Mouse (Mus musculus) MEL (cell line): ENCODE data around the gene Mpnd. TPM values are rescaled to one million over a fixed set of nuclear protein-coding genes. Genes with fewer than 3 reads are reported as not detected.

ENCODE experiments used
- DNase-seq: peaks from one replicate; pipeline ENCODE4 v3.0.0; 2011; ENCODE audit warnings: low read depth, low spot score
- H3K27ac ChIP-seq: 2 replicates; pipeline ENCODE4 v1.5.1; 2012; ENCODE audit warnings: low read depth, mild to moderate bottlenecking, control low read depth, low read length, moderate library complexity; ENCODE audit not compliant: control insufficient read depth
- H3K27me3 ChIP-seq, 2 experiments: fragments of 150-350 bp in 1 of 2; sonication (generic) in 1 of 2; 2 replicates each; pipeline ENCODE4 v1.6.1; 2012; ENCODE audit warnings: low read length in 2 of 2, mild to moderate bottlenecking in 2 of 2, improper control_type of control experiment in 1 of 2, moderate library complexity in 1 of 2; ENCODE audit not compliant: insufficient read depth in 2 of 2, control insufficient read depth in 1 of 2
- H3K36me3 ChIP-seq, 2 experiments: 2 replicates each; pipeline ENCODE4 v1.6.1; 2012 to 2014; ENCODE audit warnings: low read length in 2 of 2, improper control_type of control experiment in 1 of 2, inconsistent platforms in 1 of 2, mild to moderate bottlenecking in 1 of 2; ENCODE audit not compliant: insufficient read depth in 2 of 2, control insufficient read depth in 1 of 2
- H3K4me1 ChIP-seq, 2 experiments: fragments of 150-350 bp in 1 of 2; sonication (generic) in 1 of 2; 2 replicates each; pipeline ENCODE4 v1.6.1; 2012; ENCODE audit warnings: low read length in 2 of 2, improper control_type of control experiment in 1 of 2, mild to moderate bottlenecking in 1 of 2; ENCODE audit not compliant: insufficient read depth in 2 of 2, control insufficient read depth in 1 of 2
- H3K4me3 ChIP-seq, 2 experiments: fragments of 150-350 bp in 1 of 2; sonication (generic) in 1 of 2; 2 replicates each; pipeline ENCODE4 v1.5.1; 2012; ENCODE audit warnings: low read depth in 2 of 2, low read length in 2 of 2, mild to moderate bottlenecking in 2 of 2, moderate library complexity in 2 of 2, control low read depth in 1 of 2, improper control_type of control experiment in 1 of 2; ENCODE audit not compliant: control insufficient read depth in 1 of 2, insufficient read depth in 1 of 2
- H3K79me2 ChIP-seq: 2 replicates; pipeline ENCODE4 v1.6.1; 2012; ENCODE audit warnings: mild to moderate bottlenecking, low read length, moderate library complexity; ENCODE audit not compliant: control insufficient read depth, poor library complexity, insufficient read depth
- H3K9ac ChIP-seq: 2 replicates; pipeline ENCODE4 v1.6.1; 2012; ENCODE audit warnings: low read depth, mild to moderate bottlenecking, control low read depth, low read length, moderate library complexity; ENCODE audit not compliant: control insufficient read depth, poor library complexity, severe bottlenecking
- H3K9me3 ChIP-seq: fragments of 150-350 bp; sonication (generic); replicated peaks from 2 replicates; pipeline ENCODE4 v1.6.1; 2012; ENCODE audit warnings: mild to moderate bottlenecking, low read length, improper control_type of control experiment, moderate library complexity; ENCODE audit not compliant: insufficient read depth
- BHLHE40 ChIP-seq: IDR thresholded peaks from 2 replicates; pipeline ENCODE4 v1.6.1; 2012; ENCODE audit warnings: low read depth, mild to moderate bottlenecking, inconsistent platforms, low read length, improper control_type of control experiment, borderline replicate concordance
- CTCF ChIP-seq, 3 experiments: IDR thresholded peaks in 2 of 3; conservative IDR thresholded peaks in 1 of 3; 2 replicates each; pipeline ENCODE4 v1.5.1; 2011 to 2012; ENCODE audit warnings: low read length in 3 of 3, low read depth in 2 of 3, mild to moderate bottlenecking in 2 of 3, improper control_type of control experiment in 1 of 3, inconsistent platforms in 1 of 3, mixed read lengths in 1 of 3, moderate library complexity in 1 of 3; ENCODE audit not compliant: control insufficient read depth in 1 of 3, insufficient read depth in 1 of 3, poor library complexity in 1 of 3, severe bottlenecking in 1 of 3
- HCFC1 ChIP-seq: IDR thresholded peaks from 2 replicates; pipeline ENCODE4 v1.6.1; 2012; ENCODE audit warnings: low read depth, mild to moderate bottlenecking, inconsistent platforms, low read length, improper control_type of control experiment, moderate library complexity
- MAX ChIP-seq: IDR thresholded peaks from 2 replicates; pipeline ENCODE4 v1.6.1; 2011; ENCODE audit warnings: low read length, improper control_type of control experiment
- NRF1 ChIP-seq: IDR thresholded peaks from 2 replicates; pipeline ENCODE4 v1.6.1; 2014; ENCODE audit warnings: low read depth, mild to moderate bottlenecking, inconsistent platforms, low read length, improper control_type of control experiment, moderate library complexity; ENCODE audit not compliant: poor library complexity, insufficient read depth, severe bottlenecking
- POLR2A ChIP-seq, 2 experiments: IDR thresholded peaks; 2 replicates each; pipeline ENCODE4 v1.6.1; 2011 to 2012; ENCODE audit warnings: low read length in 2 of 2, mild to moderate bottlenecking in 2 of 2, control low read depth in 1 of 2, improper control_type of control experiment in 1 of 2, low read depth in 1 of 2, moderate library complexity in 1 of 2; ENCODE audit not compliant: control insufficient read depth in 1 of 2, insufficient read depth in 1 of 2, poor library complexity in 1 of 2
- POLR2AphosphoS5 ChIP-seq: IDR thresholded peaks from 2 replicates; pipeline ENCODE4 v1.6.1; 2012; ENCODE audit warnings: low read depth, borderline replicate concordance, mild to moderate bottlenecking, inconsistent platforms, low read length, moderate library complexity, mixed read lengths
- RAD21 ChIP-seq: IDR thresholded peaks from 2 replicates; pipeline ENCODE4 v1.6.1; 2011; ENCODE audit warnings: mild to moderate bottlenecking, low read depth, low read length, improper control_type of control experiment
- RCOR1 ChIP-seq: IDR thresholded peaks from 2 replicates; pipeline ENCODE4 v1.6.1; 2012; ENCODE audit warnings: low read depth, mild to moderate bottlenecking, inconsistent platforms, low read length, improper control_type of control experiment
- SIN3A ChIP-seq: IDR thresholded peaks from 2 replicates; pipeline ENCODE4 v1.6.1; 2012; ENCODE audit warnings: low read length, improper control_type of control experiment, inconsistent platforms
- SMC3 ChIP-seq: IDR thresholded peaks from 2 replicates; pipeline ENCODE4 v1.6.1; 2011; ENCODE audit warnings: low read depth, low read length, improper control_type of control experiment
- TCF12 ChIP-seq: IDR thresholded peaks from 2 replicates; pipeline ENCODE4 v1.6.1; 2014; ENCODE audit warnings: low read depth, mild to moderate bottlenecking, inconsistent platforms, low read length, improper control_type of control experiment, moderate library complexity
- USF2 ChIP-seq, 2 experiments: IDR thresholded peaks; 2 replicates each; pipeline ENCODE4 v1.6.1; 2011 to 2012; ENCODE audit warnings: improper control_type of control experiment in 2 of 2, low read length in 2 of 2, borderline replicate concordance in 1 of 2, inconsistent platforms in 1 of 2, low read depth in 1 of 2, mild to moderate bottlenecking in 1 of 2; ENCODE audit not compliant: insufficient read depth in 1 of 2
- ZC3H11A ChIP-seq: IDR thresholded peaks from 2 replicates; pipeline ENCODE4 v1.6.1; 2012; ENCODE audit warnings: low read depth, mild to moderate bottlenecking, inconsistent platforms, low read length, improper control_type of control experiment
- ZNF384 ChIP-seq: IDR thresholded peaks from 2 replicates; pipeline ENCODE4 v1.6.1; 2012; ENCODE audit warnings: low read depth, mild to moderate bottlenecking, inconsistent platforms, low read length, improper control_type of control experiment
- polyA plus RNA-seq, 2 experiments: library from polyadenylated mRNA; stranded (reverse) in 1 of 2; unstranded in 1 of 2; fragments of >175 nt in 1 of 2; fragments of >200 nt in 1 of 2; gene quantifications; 2 replicates each; pipeline versions ENCODE4 v1.2.1 to v1.2.4; 2012; ENCODE audit warnings: low replicate concordance in 2 of 2, low read depth in 1 of 2; ENCODE audit not compliant: insufficient read length in 2 of 2, insufficient read depth in 1 of 2, missing spikeins in 1 of 2
- total RNA-seq: library from RNA; depleted of rRNA; stranded (reverse); fragments of 300-350 nt; gene quantifications from 2 replicates; pipeline ENCODE4 v1.2.3, GENCODE M21; 2012

Mpnd gene
- total and polyA plus RNA-seq, 3 experiments, result 3.9 to 18.3 TPM; not detected in 1

DNA sequence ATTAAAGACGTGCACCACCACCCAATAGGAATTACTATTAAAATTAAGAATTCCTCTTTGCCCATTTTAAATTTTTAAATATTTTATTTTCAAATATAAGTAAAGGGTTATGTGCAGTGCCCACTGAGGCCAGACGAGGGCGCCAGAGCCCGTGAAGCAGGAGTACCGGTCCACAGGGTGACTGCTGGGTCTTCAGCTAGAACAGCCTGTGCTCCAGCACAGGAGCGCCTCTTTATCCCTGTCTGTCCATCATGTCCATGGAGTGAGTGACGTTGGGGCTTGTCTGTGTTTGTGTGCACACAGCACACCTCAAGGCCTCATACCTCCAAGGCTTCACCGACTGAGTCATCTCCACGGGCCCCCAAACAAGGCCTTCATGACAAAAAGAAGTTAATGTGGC is 48.3 kb upstream of the Mpnd start:
- Histone ChIP-seq H3K9me3 (no peaks in the 10 kb centered on the region), H3K79me2 (peaks cover 10% of the 10 kb centered on the region), H3K4me3 (peak overlapping the region in 1 of 2 experiments; percentile 38; a peak in 1 of 4 replicates), H3K27me3 (peaks cover 0 to 1% of the 10 kb centered on the region in 2 experiments; a peak in 2 of 4 replicates), H3K4me1 (peaks cover 6 to 15% of the 10 kb centered on the region in 2 experiments; a peak in 3 of 4 replicates), H3K9ac (no peak overlapping the region), H3K27ac (no peak overlapping the region), H3K36me3 (peaks cover 0 to 5% of the 10 kb centered on the region in 2 experiments; a peak in 1 of 4 replicates)
- TF ChIP-seq RCOR1, result 0 out of 2 replicates have a peak, but pooled peaks have one; percentile 21
- TF ChIP-seq SIN3A, result peak; percentile 44
- no peak for TF ChIP-seq MAX
- peak; percentile 79 for TF ChIP-seq ZC3H11A
- TF ChIP-seq TCF12, result peak; percentile 24; the same call in 1 of the 2 replicates
- 0 out of 2 replicates have a peak, but pooled peaks have one; percentile 26 for TF ChIP-seq BHLHE40
- no peak for TF ChIP-seq POLR2AphosphoS5
- peak; percentile 83 to 89 (median 87) for TF ChIP-seq CTCF (IDR thresholded peaks at IDR 0.05 in 2 of 3, conservative IDR thresholded peaks at IDR 0.05 in 1 of 3; ENCODE audit: control insufficient read depth in 1 of 3, insufficient read depth in 1 of 3, low read depth in 2 of 3, low read length in 3 of 3, poor library complexity in 1 of 3, severe bottlenecking in 1 of 3)
- TF ChIP-seq POLR2A (IDR thresholded peaks at IDR 0.05; ENCODE audit: control insufficient read depth in 1 of 2, insufficient read depth in 1 of 2, low read depth in 1 of 2, low read length in 2 of 2, poor library complexity in 1 of 2), result no peak; a peak in 1 of 4 replicates
- peak; percentile 88 for TF ChIP-seq RAD21
- peak; percentile 75 for TF ChIP-seq SMC3
- peak; percentile 45; the same call in 1 of the 2 replicates for TF ChIP-seq HCFC1
- peak; percentile 79 for DNase-seq

DNA sequence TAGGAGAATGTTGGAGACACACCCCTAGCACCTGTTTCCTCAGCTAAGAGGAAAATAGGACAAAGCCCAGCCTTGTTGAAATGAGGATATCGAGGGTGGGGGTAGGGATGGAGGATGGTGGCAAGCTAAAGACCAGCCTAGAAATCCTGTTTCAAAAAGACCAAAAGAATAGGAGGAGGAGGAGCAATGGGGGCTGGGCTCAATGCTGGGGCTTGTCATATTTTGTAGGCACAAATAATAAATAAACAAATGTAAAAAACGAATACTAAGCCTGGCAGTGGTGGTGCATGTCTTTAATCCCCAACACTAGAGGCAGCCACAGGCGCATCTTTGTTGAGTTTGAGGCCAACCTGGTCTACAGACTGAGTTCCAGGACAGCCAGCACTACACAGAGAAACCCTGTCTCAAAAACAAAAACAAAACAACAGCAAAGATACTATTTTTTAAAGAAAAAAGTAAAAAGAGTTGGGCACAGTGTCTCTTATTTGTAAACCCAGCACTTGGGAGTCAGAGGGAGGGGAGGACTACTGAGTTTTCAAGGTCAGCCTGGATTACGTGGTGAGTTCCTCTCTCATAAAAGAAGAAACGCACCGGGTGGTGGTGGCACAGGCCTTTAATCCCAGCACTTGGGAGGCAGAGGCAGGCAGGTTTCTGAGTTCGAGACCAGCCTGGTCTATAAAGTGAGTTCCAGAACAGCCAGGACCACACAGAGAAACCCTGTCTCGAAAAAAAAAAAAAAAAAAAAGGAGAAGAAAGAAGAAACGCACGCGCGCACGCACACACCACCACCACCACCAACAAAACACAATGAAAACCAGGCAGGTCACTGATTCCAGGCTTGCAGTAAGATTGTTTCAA is 47.6 kb upstream of the Mpnd start:
- Histone ChIP-seq H3K4me1 (peaks cover 6 to 15% of the 10 kb centered on the region in 2 experiments; a peak in 3 of 4 replicates), H3K36me3 (peaks cover 0 to 5% of the 10 kb centered on the region in 2 experiments; a peak in 1 of 4 replicates), H3K27me3 (no peaks in the 10 kb centered on the region; a peak in 1 of 4 replicates), H3K9me3 (no peaks in the 10 kb centered on the region), H3K79me2 (peaks cover 10% of the 10 kb centered on the region), H3K4me3 (peak overlapping the region; percentile 74 to 93), H3K9ac (peak overlapping the region; percentile 59), H3K27ac (peak overlapping the region; percentile 70)
- TF ChIP-seq ZNF384, result peak; percentile 83
- 0 out of 2 replicates have a peak, but pooled peaks have one; percentile 11 for TF ChIP-seq NRF1
- no peak for TF ChIP-seq USF2 (IDR thresholded peaks at IDR 0.05; ENCODE audit: borderline replicate concordance in 1 of 2, insufficient read depth in 1 of 2, low read depth in 1 of 2, low read length in 2 of 2)
- peak; percentile 50 for DNase-seq
